Mouse (Mus musculus) C2C12 (cell line): ENCODE results near the gene Mmp8.

Source experiments
- CTCF ChIP-seq: IDR thresholded peaks from one replicate; pipeline ENCODE4 v1.5.1; 2011; ENCODE audit not compliant: control insufficient read depth, insufficient read depth, insufficient read length
- MYOD1 ChIP-seq: IDR thresholded peaks from one replicate; pipeline ENCODE4 v1.6.1; 2011; ENCODE audit warnings: low read depth; ENCODE audit not compliant: control insufficient read depth, insufficient read length

GRCm38 (mm10) chr9:7554382-7554781, 3.9 kb upstream of the Mmp8 start:
- TF ChIP-seq MYOD1 (no peak), CTCF (no peak)
